Mouse (Mus musculus): Measurements from ENCODE around the gene Gm21987.

DNA sequence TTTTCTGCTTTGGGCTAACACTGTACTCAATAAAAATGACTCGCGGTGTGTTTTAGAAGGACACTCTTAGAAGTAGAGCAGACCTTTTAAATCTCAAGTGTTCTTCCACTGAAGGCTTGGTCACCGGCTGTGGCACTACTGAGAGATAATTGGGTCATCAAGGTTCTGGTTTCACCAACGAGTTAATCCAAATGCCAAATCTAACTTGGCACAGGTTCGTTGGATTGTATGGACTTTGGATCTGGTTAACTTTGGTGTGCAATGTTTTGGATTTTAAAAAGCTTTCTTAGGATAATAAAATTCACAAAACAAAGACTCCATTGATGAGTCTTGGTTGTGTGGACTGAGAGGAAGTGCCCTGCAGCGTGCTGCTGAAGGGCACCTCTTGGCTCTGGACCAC, 48.4 kb upstream of the Gm21987 start:
- no peak for TF ChIP-seq CTCF (IDR thresholded peaks at IDR 0.05; ENCODE audit: borderline replicate concordance, insufficient read depth, low read depth, low read length)
- TF ChIP-seq POLR2A (IDR thresholded peaks at IDR 0.05; ENCODE audit: borderline replicate concordance, insufficient read depth, low read length), result no peak

Data from cerebellum, adult 2 months (tissue).